8 mouse cellular contexts compared by ENCODE assay signal in genomic region chr13:24337874-24338273, GRCm38 (mm10). TPM values are rescaled to one million over a fixed set of nuclear protein-coding genes. Genes with fewer than 3 reads are reported as not detected.
DNase-seq lines count a peak whose midpoint lies in the region; ATAC-seq and TF ChIP-seq lines count a peak whose summit lies in the region.

No protein-coding gene starts in this region.

- TF ChIP-seq CTCF in Patski (IDR thresholded peaks at IDR 0.05) = peak; percentile 68
- peak; percentile 9; the same call in 1 of the 2 replicates for TF ChIP-seq CTCF in spleen, adult 2 months (IDR thresholded peaks at IDR 0.05; ENCODE audit: extremely low read depth, insufficient read depth, insufficient read length, insufficient replicate concordance)

- peak; percentile 36 for DNase-seq in kidney, postnatal 14 days
- DNase-seq in Patski (ENCODE audit: low read depth, low spot score) = no peak
- peak; percentile 28 for DNase-seq in embryonic facial prominence, embryonic 14.5 days (ENCODE audit: low spot score)
- DNase-seq in spleen, adult 2 months (ENCODE audit: low read depth in 1 of 2, low spot score in 2 of 2) = peak; percentile 58 to 72
- DNase-seq in layer of hippocampus, postnatal 14 days (ENCODE audit: low spot score in 2 of 2) = no peak

- in situ Hi-C loops in Patski (cut with MboI; ENCODE audit: low pct_unique_long_range_greater_than_20kb) = loop anchor here (5.0 to 10.0 kb wide), 2 partner anchors 127 to 349 kb away; no protein-coding TSS in a partner anchor

- H3K9ac ChIP-seq in kidney, embryonic 15.5 days = no peak overlapping the region
- no peak overlapping the region for H3K9ac ChIP-seq in embryonic facial prominence, embryonic 14.5 days (ENCODE audit: low read depth, low read length)
- no peak overlapping the region for H3K9ac ChIP-seq in liver, embryonic 16.5 days (ENCODE audit: low read depth, low read length)

- TF ChIP-seq POLR2A in spleen, adult 2 months (IDR thresholded peaks at IDR 0.05; ENCODE audit: low read depth, low read length) = no peak

- 54% methylated on average over 3 of the region's 3 CpGs for WGBS in kidney, embryonic 15.5 days
- WGBS in embryonic facial prominence, embryonic 14.5 days = 54% methylated on average over 3 of the region's 3 CpGs
- 11% methylated on average over 3 of the region's 3 CpGs for WGBS in liver, embryonic 16.5 days (ENCODE audit: insufficient replicate concordance)
- 9% methylated on average over 3 of the region's 3 CpGs for WGBS in spleen, adult 2 months

- CTCF ChIA-PET in Patski (lab: Charles Lee) = interaction anchor here (1.0 to 1.4 kb wide), 2 partner anchors 11 to 78 kb away, joined by 3 to 5 read pairs; partner anchors contain the start of gene Cmah

- H3K36me3 ChIP-seq in kidney, embryonic 15.5 days = no peaks in the 10 kb centered on the region
- H3K36me3 ChIP-seq in embryonic facial prominence, embryonic 14.5 days (ENCODE audit: control insufficient read depth, insufficient read depth, low read length) = no peaks in the 10 kb centered on the region
- no peaks in the 10 kb centered on the region for H3K36me3 ChIP-seq in liver, embryonic 16.5 days (ENCODE audit: control insufficient read depth, insufficient read depth)
- no peaks in the 10 kb centered on the region for H3K36me3 ChIP-seq in spleen, adult 2 months (ENCODE audit: control insufficient read depth, insufficient read depth, low read length)

- H3K9me3 ChIP-seq in kidney, embryonic 15.5 days (replicated peaks) = no peaks in the 10 kb centered on the region
- H3K9me3 ChIP-seq in embryonic facial prominence, embryonic 14.5 days (ENCODE audit: control insufficient read depth, low read length) = no peaks in the 10 kb centered on the region
- H3K9me3 ChIP-seq in liver, embryonic 16.5 days (replicated peaks; ENCODE audit: control insufficient read depth, low read length) = no peaks in the 10 kb centered on the region

- no peak overlapping the region for H3K27ac ChIP-seq in kidney, embryonic 15.5 days
- H3K27ac ChIP-seq in embryonic facial prominence, embryonic 14.5 days (replicated peaks; ENCODE audit: low read depth, low read length) = no peak overlapping the region
- 0 out of 2 replicates have a peak overlapping the region, but pooled peaks have one; percentile 29 for H3K27ac ChIP-seq in liver, embryonic 16.5 days (ENCODE audit: low read length)
- H3K27ac ChIP-seq in spleen, adult 2 months (ENCODE audit: insufficient read depth, low read length) = peak overlapping the region; percentile 75; the same call in 1 of the 2 replicates

- H3K4me3 ChIP-seq in kidney, embryonic 15.5 days (replicated peaks) = no peak overlapping the region
- H3K4me3 ChIP-seq in embryonic facial prominence, embryonic 14.5 days (ENCODE audit: low read depth, low read length) = no peak overlapping the region
- H3K4me3 ChIP-seq in liver, embryonic 16.5 days (ENCODE audit: low read depth, low read length) = no peak overlapping the region
- no peak overlapping the region for H3K4me3 ChIP-seq in spleen, adult 2 months (ENCODE audit: extremely low read depth, insufficient read depth, insufficient read length)

- POLR2A ChIA-PET in Patski (lab: Charles Lee) = no interaction called here

- H3K4me1 ChIP-seq in kidney, embryonic 15.5 days = no peaks in the 10 kb centered on the region
- H3K4me1 ChIP-seq in embryonic facial prominence, embryonic 14.5 days (ENCODE audit: control insufficient read depth, insufficient read depth, low read length) = no peaks in the 10 kb centered on the region
- peaks cover 9% of the 10 kb centered on the region for H3K4me1 ChIP-seq in liver, embryonic 16.5 days (ENCODE audit: control insufficient read depth, low read depth, low read length)
- H3K4me1 ChIP-seq in spleen, adult 2 months (ENCODE audit: control insufficient read depth, insufficient read depth, insufficient read length) = peaks cover 13% of the 10 kb centered on the region; the same call in 1 of the 2 replicates

- no peaks in the 10 kb centered on the region for H3K27me3 ChIP-seq in kidney, embryonic 15.5 days
- peaks cover 9% of the 10 kb centered on the region for H3K27me3 ChIP-seq in Patski
- H3K27me3 ChIP-seq in embryonic facial prominence, embryonic 14.5 days (replicated peaks; ENCODE audit: control insufficient read depth, insufficient read depth, low read length) = no peaks in the 10 kb centered on the region
- H3K27me3 ChIP-seq in liver, embryonic 16.5 days (ENCODE audit: control insufficient read depth, insufficient read depth, low read depth, low read length) = no peaks in the 10 kb centered on the region
- no peaks in the 10 kb centered on the region for H3K27me3 ChIP-seq in spleen, adult 2 months (ENCODE audit: control insufficient read depth, insufficient read depth, low read length)

- no peak overlapping the region for H3K4me2 ChIP-seq in kidney, embryonic 15.5 days
- no peak overlapping the region for H3K4me2 ChIP-seq in embryonic facial prominence, embryonic 14.5 days (ENCODE audit: low read depth, low read length)
- peak overlapping the region; percentile 33; the same call in 1 of the 2 replicates for H3K4me2 ChIP-seq in liver, embryonic 16.5 days (ENCODE audit: low read depth, low read length)

- ATAC-seq in kidney, embryonic 15.5 days (replicated peaks; ENCODE audit: low FRiP score) = no peak
- ATAC-seq in Patski = no peak
- no peak for ATAC-seq in embryonic facial prominence, embryonic 14.5 days (ENCODE audit: low read depth)
- peak; percentile 47 for ATAC-seq in liver, embryonic 16.5 days (ENCODE audit: low read depth)
- no peak for ATAC-seq in activated CD4-positive, CD25-positive, alpha-beta regulatory T cell, adult 4 months

RNA-seq across cellular contexts. Expression of gene Cmah, which starts 10.7 kb away (rescaled TPM):
- polyA plus RNA-seq in kidney, embryonic 15.5 days (2015; fragmentation: Nextera tagmentation; extraction: Ambion mirVana) = 0.86 and 1.1 TPM in 2 replicates
- 0.99 TPM for polyA plus RNA-seq in Patski (2021)
- polyA plus RNA-seq in embryonic facial prominence, embryonic 14.5 days (2014; fragmentation: Nextera tagmentation; extraction: Ambion mirVana) = 0.68 and 0.95 TPM in 2 replicates
- 1.1 and 1.6 TPM in 2 replicates for polyA plus RNA-seq in liver, embryonic 16.5 days (2015; fragmentation: Nextera tagmentation; extraction: Ambion mirVana)
- 13.7 TPM in 2 replicates for polyA plus RNA-seq in spleen, adult 2 months (2012; rRNA removed)
- 10 to 100 TPM; 44.0 to 44.5 TPM for polyA plus RNA-seq in activated CD4-positive, CD25-positive, alpha-beta regulatory T cell, adult 4 months (2017; shearing (Covaris generic))
- under 1 TPM; 0.41 to 0.62 TPM for total RNA-seq in layer of hippocampus, postnatal 14 days (2021)

RNA-seq across cellular contexts. Expression of gene Carmil1, which starts 57.3 kb away (rescaled TPM):
- 51.6 and 52.5 TPM in 2 replicates for polyA plus RNA-seq in kidney, embryonic 15.5 days (2015; fragmentation: Nextera tagmentation; extraction: Ambion mirVana)
- polyA plus RNA-seq in Patski (2021) = 22.0 TPM
- polyA plus RNA-seq in embryonic facial prominence, embryonic 14.5 days (2014; fragmentation: Nextera tagmentation; extraction: Ambion mirVana) = 31.3 and 32.0 TPM in 2 replicates
- 4.3 and 5.4 TPM in 2 replicates for polyA plus RNA-seq in liver, embryonic 16.5 days (2015; fragmentation: Nextera tagmentation; extraction: Ambion mirVana)
- 3.4 and 4.3 TPM in 2 replicates for polyA plus RNA-seq in spleen, adult 2 months (2012; rRNA removed)
- polyA plus RNA-seq in activated CD4-positive, CD25-positive, alpha-beta regulatory T cell, adult 4 months (2017; shearing (Covaris generic)) = under 1 TPM; 0.41 to 0.90 TPM
- 10 to 100 TPM; 49.3 to 52.8 TPM for total RNA-seq in layer of hippocampus, postnatal 14 days (2021)

Comparison
In these comparisons a context has a peak if more than half of its experiments do, and no peak if none do; other contexts are left out.
1. DNase-seq: peak in kidney, postnatal 14 days (single experiment), embryonic facial prominence, embryonic 14.5 days (single experiment) and spleen, adult 2 months (2 of 2); none in Patski (single experiment) and layer of hippocampus, postnatal 14 days (0 of 2).
2. H3K27ac ChIP-seq: peak in liver, embryonic 16.5 days (single experiment) and spleen, adult 2 months (single experiment); none in kidney, embryonic 15.5 days (single experiment) and embryonic facial prominence, embryonic 14.5 days (single experiment).